Mouse (Mus musculus): ENCODE measurements around the gene Cnep1r1. TPM values are rescaled to one million over a fixed set of nuclear protein-coding genes. Genes with fewer than 3 reads are reported as not detected.

Cnep1r1 gene
- 15.4 and 20.8 TPM in 2 replicates for polyA plus RNA-seq (2012; rRNA removed)
- polyA plus RNA-seq (2014; fragmentation: Nextera tagmentation; extraction: Ambion mirVana) = 18.0 and 18.3 TPM in 2 replicates

- Histone ChIP-seq H3K27me3 (ENCODE audit: control insufficient read depth, insufficient read depth, low read length) (no peaks in the 10 kb centered on the region), H3K9me3 (ENCODE audit: control insufficient read depth, low read length) (no peaks in the 10 kb centered on the region), H3K4me1 (replicated peaks; ENCODE audit: control insufficient read depth in 2 of 2, insufficient read depth in 2 of 2, low read length in 1 of 2) (peaks cover 0 to 4% of the 10 kb centered on the region in 2 experiments; a peak in 3 of 4 replicates), H3K36me3 (replicated peaks; ENCODE audit: control insufficient read depth, insufficient read depth, low read depth) (peaks cover 9% of the 10 kb centered on the region), H3K9ac (replicated peaks) (peak within 1 kb of the TSS; percentile 97), H3K4me2 (ENCODE audit: low read depth) (peak within 1 kb of the TSS; percentile 84), H3K4me3 (ENCODE audit: insufficient read depth in 1 of 2, low read depth in 2 of 2, low read length in 2 of 2) (peak within 1 kb of the TSS; percentile 83 to 96), H3K27ac (peak within 1 kb of the TSS; percentile 80)
- DNase-seq (ENCODE audit: low read depth in 3 of 3, low spot score in 3 of 3) (peak; percentile 96 to 99 (median 96)), ATAC-seq (ENCODE audit: insufficient read depth) (peak; percentile 99)
- TF ChIP-seq EP300 (IDR thresholded peaks at IDR 0.05; ENCODE audit: low read depth) (peak; percentile 71), CTCF (IDR thresholded peaks at IDR 0.05; ENCODE audit: low read depth) (peak; percentile 89)
- WGBS (ENCODE audit: insufficient replicate concordance) = under 1% methylated on average over 49 of the region's 49 CpGs
These were observed at the start of gene Cnep1r1 for GRCm38 (mm10) chr8:88118456-88119036. Cnep1r1 (plus strand) TSS chr8:88118769.

- DNase-seq (ENCODE audit: low read depth in 3 of 3, low spot score in 3 of 3) = no peak
- Histone ChIP-seq H3K4me3 (ENCODE audit: insufficient read depth in 1 of 2, low read depth in 2 of 2, low read length in 2 of 2) (no peak overlapping the region), H3K27me3 (ENCODE audit: control insufficient read depth, insufficient read depth, low read length) (no peaks in the 10 kb centered on the region), H3K9ac (replicated peaks) (no peak overlapping the region), H3K4me2 (ENCODE audit: low read depth) (no peak overlapping the region), H3K4me1 (replicated peaks; ENCODE audit: control insufficient read depth in 2 of 2, insufficient read depth in 2 of 2, low read length in 1 of 2) (no peaks in the 10 kb centered on the region), H3K9me3 (ENCODE audit: control insufficient read depth, low read length) (no peaks in the 10 kb centered on the region), H3K27ac (no peak overlapping the region), H3K36me3 (replicated peaks; ENCODE audit: control insufficient read depth, insufficient read depth, low read depth) (no peaks in the 10 kb centered on the region)
- TF ChIP-seq CTCF (IDR thresholded peaks at IDR 0.05; ENCODE audit: low read depth) = no peak
- TF ChIP-seq EP300 (IDR thresholded peaks at IDR 0.05; ENCODE audit: low read depth) = no peak
- no peak for ATAC-seq (ENCODE audit: insufficient read depth)
- 59% methylated on average over 5 of the region's 5 CpGs for WGBS (ENCODE audit: insufficient replicate concordance)
These were observed 36.4 kb upstream of the Cnep1r1 start for GRCm38 (mm10) chr8:88082183-88082582.

GRCm38 (mm10) chr8:88088006-88088405 is 30.6 kb upstream of the Cnep1r1 start:
- DNase-seq (ENCODE audit: low read depth in 3 of 3, low spot score in 3 of 3) (no peak), ATAC-seq (ENCODE audit: insufficient read depth) (no peak)
- no peak overlapping the region for H3K27ac ChIP-seq
- H3K27me3 ChIP-seq (ENCODE audit: control insufficient read depth, insufficient read depth, low read length) = no peaks in the 10 kb centered on the region
- no peak overlapping the region for H3K9ac ChIP-seq (replicated peaks)
- H3K36me3 ChIP-seq (replicated peaks; ENCODE audit: control insufficient read depth, insufficient read depth, low read depth) = no peaks in the 10 kb centered on the region
- H3K9me3 ChIP-seq (ENCODE audit: control insufficient read depth, low read length) = no peaks in the 10 kb centered on the region
- H3K4me1 ChIP-seq (replicated peaks; ENCODE audit: control insufficient read depth in 2 of 2, insufficient read depth in 2 of 2, low read length in 1 of 2) = no peaks in the 10 kb centered on the region
- TF ChIP-seq EP300 (IDR thresholded peaks at IDR 0.05; ENCODE audit: low read depth) = no peak
- no peak for TF ChIP-seq CTCF (IDR thresholded peaks at IDR 0.05; ENCODE audit: low read depth)
- H3K4me2 ChIP-seq (ENCODE audit: low read depth) = no peak overlapping the region
- H3K4me3 ChIP-seq (ENCODE audit: insufficient read depth in 1 of 2, low read depth in 2 of 2, low read length in 2 of 2) = no peak overlapping the region

GRCm38 (mm10) chr8:88091661-88092060 is 26.9 kb upstream of the Cnep1r1 start:
- WGBS (ENCODE audit: insufficient replicate concordance) = 51% methylated on average over 2 of the region's 2 CpGs

GRCm38 (mm10) chr8:88093367-88093766 is 25.2 kb upstream of the Cnep1r1 start:
- H3K27me3 ChIP-seq (ENCODE audit: control insufficient read depth, insufficient read depth, low read length) = no peaks in the 10 kb centered on the region
- TF ChIP-seq EP300 (IDR thresholded peaks at IDR 0.05; ENCODE audit: low read depth) (no peak), CTCF (IDR thresholded peaks at IDR 0.05; ENCODE audit: low read depth) (no peak)
- H3K4me3 ChIP-seq (ENCODE audit: insufficient read depth in 1 of 2, low read depth in 2 of 2, low read length in 2 of 2) = no peak overlapping the region
- WGBS (ENCODE audit: insufficient replicate concordance) = 59% methylated on average over 4 of the region's 4 CpGs
- ATAC-seq (ENCODE audit: insufficient read depth) (no peak), DNase-seq (ENCODE audit: low read depth in 3 of 3, low spot score in 3 of 3) (no peak)
- no peaks in the 10 kb centered on the region for H3K9me3 ChIP-seq (ENCODE audit: control insufficient read depth, low read length)
- no peaks in the 10 kb centered on the region for H3K4me1 ChIP-seq (replicated peaks; ENCODE audit: control insufficient read depth in 2 of 2, insufficient read depth in 2 of 2, low read length in 1 of 2)
- no peak overlapping the region for H3K27ac ChIP-seq
- no peak overlapping the region for H3K9ac ChIP-seq (replicated peaks)
- H3K36me3 ChIP-seq (replicated peaks; ENCODE audit: control insufficient read depth, insufficient read depth, low read depth) = no peaks in the 10 kb centered on the region
- no peak overlapping the region for H3K4me2 ChIP-seq (ENCODE audit: low read depth)

More at GRCm38 (mm10) chr8:88091661-88092060, 26.9 kb upstream of the Cnep1r1 start:
- DNase-seq (ENCODE audit: low read depth in 3 of 3, low spot score in 3 of 3) (no peak), ATAC-seq (ENCODE audit: insufficient read depth) (no peak)
- Histone ChIP-seq H3K9me3 (ENCODE audit: control insufficient read depth, low read length) (no peaks in the 10 kb centered on the region), H3K4me2 (ENCODE audit: low read depth) (no peak overlapping the region), H3K9ac (replicated peaks) (no peak overlapping the region), H3K4me3 (ENCODE audit: insufficient read depth in 1 of 2, low read depth in 2 of 2, low read length in 2 of 2) (no peak overlapping the region), H3K36me3 (replicated peaks; ENCODE audit: control insufficient read depth, insufficient read depth, low read depth) (no peaks in the 10 kb centered on the region), H3K27me3 (ENCODE audit: control insufficient read depth, insufficient read depth, low read length) (no peaks in the 10 kb centered on the region), H3K4me1 (replicated peaks; ENCODE audit: control insufficient read depth in 2 of 2, insufficient read depth in 2 of 2, low read length in 1 of 2) (no peaks in the 10 kb centered on the region), H3K27ac (no peak overlapping the region)
- no peak for TF ChIP-seq EP300 (IDR thresholded peaks at IDR 0.05; ENCODE audit: low read depth)
- TF ChIP-seq CTCF (IDR thresholded peaks at IDR 0.05; ENCODE audit: low read depth) = no peak
